Mouse (Mus musculus) embryo, embryonic 9.5 days (tissue): ENCODE measurements around the gene Mettl24.

Experiments used
- DNase-seq: peaks from one replicate; pipeline ENCODE4 v3.0.0-alpha.2; 2017; ENCODE audit errors: extremely low spot score

The Mettl24 gene

DNA sequence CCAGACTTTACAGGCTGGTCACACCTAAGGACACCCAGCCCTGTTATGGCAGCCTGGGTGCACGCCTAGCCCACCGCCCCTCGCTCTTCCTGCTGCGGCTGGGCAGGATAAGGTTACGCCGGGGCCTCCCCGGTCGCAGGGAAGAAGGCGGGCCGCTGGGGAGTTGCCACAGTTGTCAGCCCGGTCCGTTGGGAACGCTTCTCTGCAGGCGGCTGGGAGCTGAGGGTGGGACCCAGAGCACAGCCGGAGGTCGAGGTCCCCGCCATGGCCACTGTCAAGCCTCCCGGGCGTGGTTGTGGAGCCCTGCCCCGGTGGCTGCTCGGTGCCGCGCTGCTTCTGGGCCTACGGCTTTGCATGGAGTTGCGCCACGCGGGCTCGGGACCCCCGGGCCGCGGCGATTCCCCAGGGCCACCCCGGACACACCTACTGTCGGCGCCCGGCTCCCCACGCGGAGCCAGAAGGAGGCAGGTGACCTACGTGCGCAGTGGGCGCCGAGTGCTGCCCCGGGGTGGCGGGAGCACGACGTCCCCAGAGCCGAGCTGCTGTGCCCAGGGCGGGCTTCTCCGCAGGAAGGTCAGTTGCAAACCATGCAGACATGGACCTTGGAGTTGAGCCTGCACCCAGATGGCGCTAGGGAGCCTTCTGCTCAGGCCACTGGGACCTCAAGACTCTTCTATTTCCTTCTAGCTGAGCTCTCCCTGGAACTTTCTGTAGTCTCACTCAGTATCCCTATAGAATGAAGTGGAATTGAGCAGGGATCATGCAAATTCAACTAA lies at the start of gene Mettl24:
Gene Mettl24 (plus strand): TSS at position 191 of the 776 bp plus-strand sequence.
- DNase-seq, result peak; percentile 84

DNA sequence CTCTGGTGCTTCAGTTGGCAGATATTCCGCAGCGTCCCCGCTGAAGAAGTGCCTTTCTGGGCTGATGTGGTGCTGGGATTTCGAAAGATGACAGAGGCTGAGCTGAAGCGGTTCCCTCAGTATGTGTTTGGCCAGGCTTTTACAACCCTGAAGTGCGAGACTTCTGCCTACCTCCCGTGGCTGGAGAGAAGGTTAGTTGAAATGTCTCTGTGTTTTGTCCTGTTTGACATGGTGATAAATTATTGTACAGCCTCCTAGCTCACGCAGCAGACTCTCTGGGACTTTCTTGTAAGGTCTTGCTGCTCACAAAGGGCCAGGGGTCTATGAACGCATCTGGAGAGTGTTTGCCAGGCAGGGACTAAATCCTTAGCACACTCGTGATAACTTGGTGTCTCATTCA lies 45.8 kb upstream of the Mettl24 start:
- DNase-seq, result peak; percentile 28

DNA sequence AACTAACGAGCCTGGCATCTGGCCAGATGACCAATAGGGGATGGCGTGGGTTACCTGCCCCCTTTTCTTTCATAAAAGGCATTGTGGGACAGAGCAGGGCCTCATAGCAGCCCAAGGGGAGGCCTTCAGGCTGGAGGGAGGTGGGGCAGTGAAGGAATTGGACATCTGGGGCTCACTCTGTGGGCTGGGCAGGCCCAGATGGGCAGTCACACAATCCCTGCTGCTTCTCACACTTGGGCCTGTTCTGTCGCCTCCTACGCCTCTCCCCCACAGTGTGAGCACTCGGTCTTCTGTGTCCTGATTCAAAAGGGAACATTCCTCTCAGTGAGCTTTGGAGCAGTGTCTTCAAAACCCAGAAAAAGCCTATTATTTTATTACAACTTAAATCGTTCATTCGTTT lies 44.8 kb upstream of the Mettl24 start:
- no peak for DNase-seq

DNA sequence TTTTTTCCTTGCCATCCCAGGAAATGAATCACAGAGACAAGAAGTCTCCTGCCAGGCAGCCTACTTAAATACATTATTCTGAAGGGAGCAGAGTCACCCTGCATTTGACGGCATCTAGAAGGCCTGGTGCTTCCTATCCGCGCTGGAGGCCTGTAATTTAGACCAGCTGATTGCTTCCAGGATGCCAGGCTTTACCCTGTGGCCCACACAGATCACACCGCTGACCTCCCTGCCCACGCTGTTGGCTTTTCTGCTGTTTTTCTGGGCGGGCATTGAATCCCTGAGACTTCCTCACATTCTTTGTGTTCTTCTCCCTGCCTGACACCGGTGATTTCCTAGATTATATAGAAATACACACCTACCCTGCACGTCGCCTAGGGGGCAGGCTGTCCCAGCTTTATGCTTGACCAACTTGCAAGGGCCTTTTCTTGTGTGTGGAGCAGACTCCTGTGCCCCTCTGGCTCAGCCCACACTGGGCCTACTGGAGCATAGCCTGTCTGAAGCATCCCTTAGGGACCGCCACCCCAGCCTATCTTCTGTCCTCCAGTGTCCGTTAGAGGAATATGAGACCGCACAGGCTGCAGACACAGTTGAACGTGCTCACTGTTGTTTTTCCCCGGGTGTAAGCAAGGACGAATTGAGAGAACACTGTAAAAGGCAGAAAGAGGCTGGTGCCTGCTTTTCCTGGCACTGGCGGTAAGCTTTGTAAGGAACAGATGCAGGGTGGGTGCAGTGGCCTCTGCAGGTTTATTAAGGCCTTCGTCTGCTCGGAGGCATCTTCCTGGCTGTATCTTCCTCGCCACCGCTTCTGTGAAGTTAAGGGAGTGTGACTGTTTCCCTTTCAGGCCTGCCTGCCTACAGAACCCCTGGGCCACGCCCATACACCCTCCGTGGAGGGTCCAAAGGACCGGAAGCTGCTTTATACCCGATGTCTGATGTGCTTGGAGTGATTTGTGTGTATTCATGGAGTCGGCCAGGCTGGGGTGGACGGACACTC lies 44.0 kb upstream of the Mettl24 start:
- DNase-seq, result peak; percentile 21

DNA sequence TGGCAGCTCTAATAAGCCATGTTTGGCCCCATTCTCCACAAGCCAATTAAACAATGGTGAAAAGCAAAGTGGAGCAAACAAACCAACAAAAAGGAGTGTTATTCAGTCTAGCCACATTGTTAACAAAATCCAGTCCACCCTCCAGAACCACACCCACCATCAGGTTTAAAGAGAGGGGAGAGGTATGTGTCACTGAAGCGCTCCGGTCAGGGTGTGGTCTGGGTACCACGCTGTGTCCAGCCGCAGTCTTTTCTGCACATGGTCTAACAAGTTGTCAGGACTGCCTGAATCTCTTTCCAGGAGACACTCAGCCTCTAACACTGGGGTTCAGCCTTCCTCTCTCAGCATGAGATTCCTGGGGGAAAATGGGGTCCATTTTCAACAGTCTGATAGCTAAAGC lies 42.7 kb upstream of the Mettl24 start:
- DNase-seq, result no peak

DNA sequence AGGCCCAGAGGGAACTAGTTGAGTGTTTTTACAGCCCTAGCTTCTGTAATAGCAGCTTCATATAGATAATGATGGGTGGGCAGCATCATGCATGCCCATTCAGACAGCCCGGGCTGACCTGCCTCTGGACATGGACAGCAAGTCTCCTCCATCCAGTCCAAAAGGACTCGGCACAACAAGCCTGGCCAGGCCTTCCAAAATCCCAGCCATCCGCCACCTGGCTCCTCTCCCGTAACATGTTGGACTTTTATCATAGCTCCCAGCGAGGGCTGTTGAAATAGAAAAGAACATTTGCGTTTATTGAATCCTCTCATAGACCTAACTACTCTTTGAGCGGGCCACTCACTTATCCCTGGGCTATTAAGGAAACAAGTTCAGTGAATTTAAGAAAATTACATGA lies 41.2 kb upstream of the Mettl24 start:
- no peak for DNase-seq

DNA sequence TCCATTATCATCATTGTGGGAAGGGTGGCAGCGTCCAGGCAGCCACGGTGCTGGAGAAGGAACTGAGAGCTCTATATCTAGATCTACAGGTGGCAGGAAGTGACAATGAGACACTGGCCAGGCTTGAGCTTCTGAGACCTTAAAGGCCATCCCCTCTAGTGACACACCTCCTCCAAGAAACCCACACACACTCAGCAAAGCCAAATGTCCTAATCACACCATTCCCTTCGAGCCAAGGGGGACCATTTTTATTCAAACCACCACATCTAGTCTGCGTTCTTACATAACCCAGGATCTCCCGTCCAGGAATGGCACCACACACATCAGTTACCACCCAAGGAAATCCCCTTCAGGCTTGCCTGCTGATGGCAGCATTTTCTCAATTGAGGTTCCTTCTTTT lies 40.0 kb upstream of the Mettl24 start:
- DNase-seq, result no peak

DNA sequence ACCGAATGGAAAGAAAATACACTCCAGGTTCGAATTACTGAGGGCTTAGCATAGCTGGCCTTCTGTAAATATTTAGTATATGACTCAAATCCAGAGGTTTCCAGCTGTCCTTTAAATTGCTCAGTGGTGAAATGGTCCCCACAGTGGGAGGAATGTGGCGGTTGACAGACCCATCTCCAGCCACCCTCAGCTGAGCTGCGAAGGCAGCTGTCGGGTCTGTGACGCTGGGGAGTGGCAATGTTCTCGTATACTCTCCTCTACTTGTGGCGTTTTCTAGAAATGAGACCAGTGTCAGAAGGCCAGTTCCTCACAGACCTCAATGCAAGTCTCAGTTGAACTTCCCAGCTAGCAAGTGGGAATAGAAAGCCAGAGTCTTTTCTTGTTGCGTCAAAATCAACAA lies 38.6 kb upstream of the Mettl24 start:
- DNase-seq, result no peak

DNA sequence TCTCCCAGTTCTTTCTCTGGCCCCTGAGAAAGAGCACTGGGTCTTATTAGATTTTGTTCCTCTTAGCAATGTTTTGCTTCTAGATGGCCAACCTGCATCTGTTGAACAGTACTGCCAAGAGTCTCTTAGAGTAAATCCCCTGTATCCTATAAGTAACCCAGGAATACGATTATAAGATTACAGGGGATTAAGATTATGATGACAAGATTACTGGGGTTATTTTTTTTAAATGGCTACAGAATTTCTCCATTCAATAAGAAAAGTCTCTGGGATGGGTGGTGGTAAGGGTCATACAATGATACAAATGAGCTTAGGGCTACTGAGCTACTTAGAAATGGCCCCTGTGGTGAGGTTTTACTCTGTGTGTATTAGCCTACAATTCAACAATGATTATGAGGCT lies 37.7 kb upstream of the Mettl24 start:
- no peak for DNase-seq

DNA sequence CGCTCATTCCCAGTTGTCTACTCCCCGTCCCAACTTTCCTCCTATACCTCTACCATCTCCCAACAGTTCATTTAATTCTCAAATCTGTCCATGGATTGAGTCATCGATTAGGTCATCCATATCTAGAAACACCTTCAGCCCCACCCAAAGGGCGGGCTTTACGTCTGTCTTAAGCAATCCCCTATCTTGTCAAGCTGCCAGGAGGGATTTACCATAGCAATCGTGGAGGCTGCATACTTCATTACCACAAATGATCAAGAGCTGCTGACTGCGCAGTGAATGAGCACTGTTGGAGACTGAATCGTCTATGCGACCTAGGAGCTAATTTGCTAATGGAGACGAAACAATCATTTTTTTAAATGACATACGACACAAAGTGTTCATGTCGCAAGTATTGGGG lies 34.3 kb upstream of the Mettl24 start:
- DNase-seq, result no peak

DNA sequence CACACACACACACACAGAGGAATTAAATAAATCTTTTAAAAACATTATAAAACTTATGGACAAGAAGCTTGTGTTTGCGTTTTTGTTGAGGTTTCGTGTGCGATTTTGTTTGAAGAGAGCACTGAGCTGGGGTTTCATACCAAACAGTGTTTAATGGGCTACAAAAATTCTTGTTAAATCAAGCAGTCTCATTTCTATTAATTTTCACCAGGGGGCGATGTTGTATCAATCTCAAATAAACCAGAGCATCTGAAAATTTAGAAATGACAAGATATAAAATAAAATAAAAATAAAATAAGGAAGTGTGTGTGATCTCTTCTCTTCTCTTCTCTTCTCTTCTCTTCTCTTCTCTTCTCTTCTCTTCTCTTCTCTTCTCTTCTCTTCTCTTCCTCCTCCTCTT lies 33.4 kb upstream of the Mettl24 start:
- no peak for DNase-seq

DNA sequence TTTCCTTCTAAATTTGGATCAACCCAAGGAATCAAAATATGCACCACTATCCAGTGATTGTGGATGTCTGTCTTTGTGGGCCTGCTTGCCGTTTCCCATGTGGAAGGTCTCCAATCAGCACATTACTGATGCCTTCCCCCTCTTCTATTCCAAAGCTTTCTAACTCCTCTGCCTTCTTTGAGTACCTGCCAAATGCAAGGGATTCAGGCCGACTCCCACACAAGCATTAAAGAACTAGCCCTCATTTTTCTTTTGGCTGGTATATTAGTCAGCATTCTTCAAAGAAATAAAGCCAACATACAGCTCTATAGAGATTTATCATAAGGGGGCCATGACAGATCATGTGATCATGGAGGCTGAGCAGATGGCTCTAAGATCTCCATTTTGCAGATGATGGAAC lies 31.4 kb upstream of the Mettl24 start:
- DNase-seq, result no peak

DNA sequence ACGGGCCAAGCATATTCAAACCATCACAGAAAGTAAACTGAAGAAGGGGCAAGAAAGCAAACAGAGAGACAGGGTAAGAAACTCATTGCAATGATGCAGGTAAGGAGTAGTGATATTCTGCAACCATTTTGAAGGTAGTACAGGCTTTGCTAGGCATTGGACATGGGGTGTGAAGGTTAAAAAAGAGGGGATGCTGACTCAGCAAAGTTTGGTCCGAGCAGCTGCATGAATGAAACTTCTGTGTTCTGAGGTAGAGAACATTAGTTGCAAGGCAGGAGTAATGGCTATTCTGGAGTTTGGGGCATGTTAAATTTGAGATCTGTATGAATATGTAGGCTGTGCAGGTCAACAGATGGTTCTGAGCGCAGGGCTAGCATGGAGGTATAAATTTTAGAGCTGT lies 17.8 kb upstream of the Mettl24 start:
- no peak for DNase-seq

DNA sequence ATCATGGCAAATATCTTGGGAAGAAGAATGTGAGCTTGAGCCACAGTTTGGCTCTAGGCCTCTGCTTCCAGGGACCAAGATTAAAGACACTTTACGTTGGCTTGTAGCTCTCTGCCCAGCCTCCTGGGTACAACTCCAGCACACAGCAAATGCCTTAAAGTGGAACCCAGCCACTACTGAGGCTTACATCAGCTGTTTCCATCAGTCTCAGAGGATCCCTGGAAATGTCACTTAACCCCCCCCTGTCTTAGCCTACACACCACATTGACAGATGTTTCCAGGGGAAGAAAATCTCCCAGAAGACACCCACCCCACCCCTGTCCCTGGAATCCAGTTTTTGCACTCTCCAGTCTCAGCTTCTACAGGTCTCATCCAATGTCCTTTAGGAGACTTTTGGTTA lies 16.1 kb upstream of the Mettl24 start:
- DNase-seq, result no peak

DNA sequence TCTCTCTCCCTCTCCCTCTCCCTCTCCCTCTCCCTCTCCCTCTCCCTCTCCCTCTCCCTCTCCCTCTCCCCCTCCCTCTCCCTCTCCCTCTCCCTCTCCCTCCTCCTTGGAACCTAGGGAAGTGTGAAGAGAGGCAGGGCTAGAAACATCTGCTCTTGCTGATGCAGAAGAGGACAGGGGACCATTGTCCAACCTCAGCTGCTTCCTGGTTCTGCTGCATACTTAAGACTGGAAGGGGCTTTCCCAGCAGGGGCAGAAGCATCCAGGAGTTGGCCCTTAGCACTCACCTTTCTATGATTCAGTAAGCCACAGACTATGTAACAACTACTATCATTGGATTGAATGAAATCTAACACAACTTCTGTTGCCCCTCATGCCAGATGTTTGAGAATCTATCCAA lies 14.4 kb upstream of the Mettl24 start:
- DNase-seq, result no peak

DNA sequence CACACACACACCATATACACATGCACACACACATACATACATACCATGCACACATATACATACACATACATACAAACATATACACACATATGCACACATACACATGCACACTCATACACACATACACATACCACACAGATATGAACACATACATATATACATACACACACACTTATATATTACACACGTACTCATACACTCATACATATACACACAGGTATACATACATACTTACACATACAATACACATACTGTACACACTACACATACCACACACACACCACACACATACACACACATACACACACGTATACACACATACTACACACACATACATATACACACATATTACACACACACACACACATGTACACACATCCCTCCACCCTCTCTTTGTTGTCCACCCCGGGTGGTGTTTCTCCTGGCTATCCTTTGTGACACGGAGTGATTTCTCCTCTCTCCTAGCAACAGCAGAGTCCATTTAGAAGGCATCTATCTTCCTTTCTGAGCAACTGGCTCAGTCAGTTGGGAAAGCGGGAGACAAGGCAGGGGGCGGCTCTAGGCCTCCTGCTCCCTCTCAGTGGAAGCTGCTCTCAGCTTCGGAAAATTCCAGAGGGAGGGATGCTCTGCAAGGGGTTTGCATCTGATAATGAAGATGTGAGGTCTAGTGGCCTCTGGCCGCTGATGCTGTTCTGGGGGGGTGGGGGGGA lies 10.3 kb upstream of the Mettl24 start:
- DNase-seq, result no peak

DNA sequence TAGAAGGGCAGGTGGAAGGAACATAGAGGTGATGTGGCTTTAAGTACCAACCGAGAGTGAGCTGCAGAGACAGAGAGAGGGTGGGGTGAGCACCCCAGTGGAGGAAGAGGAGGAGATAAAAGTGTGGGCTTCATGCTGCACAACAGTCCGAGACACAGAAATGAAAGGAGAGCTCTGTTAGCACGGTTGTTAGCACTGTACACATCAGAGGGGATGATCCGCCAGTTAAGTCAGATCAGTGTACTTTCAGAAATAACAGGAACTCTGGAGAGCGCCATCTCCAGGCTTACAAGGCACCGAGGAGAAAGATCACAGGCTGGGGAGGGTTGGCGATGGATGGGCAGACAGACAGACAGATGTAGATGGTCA lies 9.8 kb upstream of the Mettl24 start:
- DNase-seq, result no peak

DNA sequence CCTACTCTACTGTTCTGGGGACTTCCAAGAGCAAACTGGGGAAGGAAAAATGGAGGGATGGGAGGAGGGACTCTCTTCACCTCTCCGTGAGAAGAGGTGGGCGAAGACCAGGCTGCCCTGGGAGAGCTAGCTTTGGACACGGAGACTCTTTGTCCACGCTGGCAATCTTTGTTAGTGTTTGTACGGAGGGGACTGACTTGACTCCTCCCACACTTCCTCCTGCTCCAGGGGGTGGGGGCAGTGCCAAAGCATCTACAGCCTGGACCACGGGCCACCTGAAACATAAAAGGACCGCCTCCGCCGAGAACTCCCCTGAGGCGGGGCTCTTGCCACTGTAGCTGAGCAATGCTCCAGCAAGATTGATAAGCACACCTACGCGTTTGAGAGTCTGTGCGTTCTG lies 8.9 kb upstream of the Mettl24 start:
- peak; percentile 31 for DNase-seq

DNA sequence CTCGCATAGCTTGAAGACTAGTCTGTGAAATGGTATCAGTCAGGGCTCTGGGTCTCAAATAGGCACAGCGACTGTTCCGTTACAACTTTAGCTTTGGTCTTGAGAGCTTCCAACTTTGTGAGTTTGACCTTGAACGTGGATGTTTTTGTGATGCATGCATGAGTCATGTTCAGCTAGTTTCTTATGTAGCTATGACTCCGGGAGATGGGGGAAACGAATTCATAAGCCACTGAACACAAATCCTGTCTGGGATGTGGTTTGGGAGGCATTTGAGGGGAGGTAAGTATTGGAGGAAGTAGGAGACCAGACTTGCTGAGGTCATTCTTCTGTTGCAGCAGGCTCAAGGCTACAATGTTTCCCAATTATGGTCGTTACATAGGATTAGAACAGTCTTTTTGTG lies 7.2 kb upstream of the Mettl24 start:
- DNase-seq, result no peak

DNA sequence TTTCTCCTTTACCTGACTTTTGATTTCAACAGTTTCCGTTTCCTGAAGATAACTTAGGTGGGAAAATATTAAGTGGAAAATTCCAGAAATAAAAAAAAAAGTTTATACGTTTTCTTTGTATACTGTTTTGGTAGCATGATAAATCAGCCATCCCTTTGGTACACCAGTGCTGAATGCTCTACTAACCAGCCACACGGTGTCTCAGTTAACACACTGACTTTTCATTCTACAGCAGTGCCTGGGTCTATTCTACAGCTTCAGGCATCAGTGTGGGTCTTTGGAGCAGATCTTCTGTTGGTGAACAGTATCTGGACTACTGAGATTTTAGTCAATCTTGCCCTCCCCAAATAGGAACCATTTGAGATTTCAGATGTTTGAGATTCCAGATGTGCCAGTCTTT lies 4.6 kb upstream of the Mettl24 start:
- DNase-seq, result no peak

DNA sequence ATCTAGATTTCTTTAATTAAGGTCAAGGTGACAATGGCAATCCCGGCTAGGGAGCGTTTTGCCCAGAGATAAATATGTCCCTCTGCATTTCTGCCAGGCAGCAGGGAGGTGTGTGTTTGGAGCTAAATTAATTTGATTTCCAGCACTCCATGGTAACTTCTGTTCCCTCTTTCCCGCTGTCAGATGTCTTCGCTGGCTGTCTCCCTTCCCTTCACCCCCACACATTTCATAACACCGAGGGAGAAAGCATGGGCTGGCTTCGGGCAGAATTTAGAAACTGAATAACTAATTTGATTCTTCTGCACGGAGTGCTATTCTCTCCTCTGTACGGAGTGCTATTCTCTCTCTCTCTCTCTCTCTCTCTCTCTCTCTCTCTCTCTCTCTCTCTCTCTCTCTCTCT lies 612 bp upstream of the Mettl24 start:
- DNase-seq, result no peak

DNA sequence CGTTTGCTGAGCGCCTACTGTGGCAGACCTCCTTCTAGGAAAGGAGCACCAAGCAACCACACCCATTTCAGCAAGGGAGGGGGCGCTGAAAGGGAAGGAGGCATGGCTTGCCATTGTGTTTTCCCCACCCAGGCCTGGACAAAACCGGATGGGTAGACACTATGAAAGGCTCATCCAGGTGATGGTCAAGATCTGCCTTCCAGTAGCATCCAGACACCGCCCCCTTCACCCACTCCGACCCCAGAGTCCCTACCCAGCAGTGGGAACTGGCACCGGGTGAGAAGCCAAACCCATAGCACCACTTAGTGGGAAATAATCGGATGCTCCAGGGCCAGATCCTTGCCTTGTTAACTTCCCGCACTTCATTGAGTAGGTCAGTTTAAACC lies 779 bp downstream of the Mettl24 start:
- no peak for DNase-seq
